Mouse (Mus musculus): ENCODE data around the gene Apex1. TPM values are rescaled to one million over a fixed set of nuclear protein-coding genes. Genes with fewer than 3 reads are reported as not detected.
"Not testable (repeated sequence)": the region's sequence is repeated elsewhere in the genome, so short reads cannot be mapped to it uniquely, and the experiment has no call there.

The Apex1 gene
- total RNA-seq, 2 experiments from 2014 or later: 62.8 to 65.7 TPM

GRCm38 (mm10) chr14:50925111-50925920, 548 bp downstream of the Apex1 start:
- DNase-seq (ENCODE audit: low spot score in 2 of 2): no peak

DNA sequence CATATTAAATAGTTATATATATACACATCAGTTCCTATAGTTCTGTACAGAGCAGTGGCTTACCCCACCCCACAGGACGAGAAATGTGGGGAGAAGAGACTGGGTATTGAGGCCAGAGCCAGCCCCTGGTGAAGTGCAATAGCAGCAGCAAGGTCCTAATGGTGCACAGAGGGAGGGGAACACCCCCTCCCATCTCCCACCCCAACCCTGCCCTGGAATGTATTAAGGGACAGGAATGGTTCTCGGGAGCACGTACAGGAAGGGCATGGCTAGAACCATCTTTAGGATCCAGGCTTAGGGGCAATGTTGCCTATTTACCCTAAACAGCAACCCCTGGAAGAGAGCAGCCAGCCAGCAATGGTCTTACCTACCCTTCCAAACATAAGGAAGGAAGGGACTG, 2.6 kb downstream of the Apex1 start:
- DNase-seq (ENCODE audit: low spot score in 2 of 2): no peak

- DNase-seq (ENCODE audit: low spot score in 2 of 2): peak in 1 of 2 experiments; percentile 17
Measured at GRCm38 (mm10) chr14:50929951-50930350, 5.2 kb downstream of the Apex1 start.

- peak in 1 of 2 experiments; percentile 30 for DNase-seq (ENCODE audit: low spot score in 2 of 2)
Measured at GRCm38 (mm10) chr14:50930377-50930753, 5.6 kb downstream of the Apex1 start.

DNA sequence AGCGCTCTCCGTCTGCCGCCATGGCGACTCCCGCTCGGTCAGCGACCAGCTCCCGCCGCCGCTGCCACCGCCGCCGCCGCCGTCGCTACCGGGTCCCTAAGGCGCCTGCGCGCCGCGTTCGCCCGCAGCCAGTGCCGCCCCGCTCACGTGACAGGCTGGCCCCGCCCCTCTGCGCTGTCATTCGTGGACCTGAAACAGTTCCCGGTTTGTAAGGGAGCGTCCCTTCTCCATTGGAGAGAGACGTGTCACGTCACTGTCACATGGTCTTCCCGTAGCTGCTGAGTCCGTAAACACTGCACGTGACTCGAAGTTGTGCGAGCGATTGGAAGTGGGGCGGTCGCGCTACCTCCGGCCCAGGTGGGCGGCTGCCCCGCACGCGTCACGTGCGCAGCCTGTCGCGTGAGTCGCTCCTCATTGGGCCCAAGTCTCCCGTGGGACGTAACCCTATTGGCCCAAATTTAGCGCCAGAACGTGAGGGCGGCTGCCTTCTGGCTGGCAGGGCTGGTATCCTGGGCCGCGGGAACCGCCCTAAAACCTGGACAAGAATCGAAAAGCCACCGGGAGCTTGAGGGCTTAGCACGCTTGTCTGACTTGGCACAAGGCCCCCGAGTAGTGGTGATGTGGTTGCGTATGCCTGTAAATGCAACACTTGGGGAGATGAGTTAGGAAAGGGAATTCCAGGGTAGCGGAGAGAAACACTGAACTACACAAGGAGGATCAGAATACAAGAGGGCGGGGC, 6.2 kb downstream of the Apex1 start, which contains the start of the genes Pip4p1 and Pnp:
Gene Pip4p1, minus strand, starts transcription at position 103 of the 739 bp plus-strand sequence.
Gene Pnp, plus strand, starts transcription at position 329 of the 739 bp plus-strand sequence.
- DNase-seq (ENCODE audit: low spot score in 2 of 2): peak; percentile 99

GRCm38 (mm10) chr14:50931493-50932020, 6.8 kb downstream of the Apex1 start:
- DNase-seq (ENCODE audit: low spot score in 2 of 2): no peak

DNA sequence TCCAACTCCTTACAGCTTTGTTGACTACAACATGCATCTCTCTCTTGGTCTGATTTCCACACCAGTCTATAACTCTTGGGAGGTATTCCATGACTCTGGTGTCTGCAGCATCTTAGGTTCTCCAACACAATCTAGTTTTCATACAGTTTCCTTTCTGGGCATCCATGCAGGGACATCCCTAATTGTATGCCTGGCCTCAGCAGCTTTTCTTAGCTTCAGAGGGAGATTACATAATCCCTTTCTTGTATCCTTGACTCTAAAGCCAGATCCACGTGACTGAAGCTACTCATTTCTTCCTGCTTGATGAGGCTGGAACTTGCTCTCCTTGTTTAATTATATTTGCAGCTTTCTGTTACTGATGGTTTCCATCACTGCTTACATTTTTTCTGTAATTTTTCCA, 11.9 kb downstream of the Apex1 start:
- no peak for DNase-seq (ENCODE audit: low spot score in 2 of 2)

DNA sequence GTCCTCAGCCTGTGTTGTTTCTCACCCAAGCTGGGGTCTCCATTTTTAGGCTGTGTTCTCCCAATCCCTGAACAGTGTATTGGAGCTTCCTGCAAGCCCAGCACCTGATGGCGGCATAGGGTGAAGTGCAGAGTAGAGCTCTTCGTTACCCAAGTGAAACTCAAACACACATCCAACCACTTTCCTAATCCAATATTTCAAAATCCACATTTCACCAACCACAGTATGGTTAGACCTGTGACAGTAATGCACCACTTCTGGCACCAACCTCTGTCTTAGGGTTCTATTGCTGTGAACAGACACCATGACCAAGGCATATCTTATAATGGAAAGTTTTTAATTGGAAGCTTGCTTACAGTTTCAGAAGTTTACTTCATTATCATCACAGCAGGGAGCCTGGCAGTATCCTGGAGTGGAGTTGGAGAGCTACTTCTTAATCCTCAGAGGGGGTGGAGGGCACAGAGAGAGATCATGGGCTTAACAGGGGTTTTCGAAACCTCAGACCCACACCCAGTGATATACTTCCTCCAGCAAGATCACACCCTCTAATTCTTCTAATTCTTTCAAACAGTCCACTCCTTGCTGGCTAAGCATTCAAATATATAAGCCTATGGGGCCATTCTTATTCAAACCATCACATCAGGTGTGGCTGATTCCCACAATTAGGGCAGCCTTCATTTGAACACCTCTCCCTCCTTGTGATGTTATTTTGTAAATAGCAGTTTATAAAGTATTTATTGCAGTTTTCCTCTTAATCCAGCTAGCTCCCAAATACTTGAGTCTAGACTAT, 13.5 kb downstream of the Apex1 start:
- no peak for DNase-seq (ENCODE audit: low spot score in 2 of 2)

GRCm38 (mm10) chr14:50938940-50939339, 14.2 kb downstream of the Apex1 start:
- DNase-seq (ENCODE audit: low spot score in 2 of 2): no peak

- peak; percentile 82 to 91 for DNase-seq (ENCODE audit: low spot score in 2 of 2)
Measured at GRCm38 (mm10) chr14:50943932-50944667, 19.3 kb downstream of the Apex1 start, which contains the start of gene Gm49342. Gm49342 (plus strand) TSS chr14:50944517.

GRCm38 (mm10) chr14:50944668-50945033, 19.9 kb downstream of the Apex1 start:
- DNase-seq (ENCODE audit: low spot score in 2 of 2): not testable (repeated sequence)

DNA sequence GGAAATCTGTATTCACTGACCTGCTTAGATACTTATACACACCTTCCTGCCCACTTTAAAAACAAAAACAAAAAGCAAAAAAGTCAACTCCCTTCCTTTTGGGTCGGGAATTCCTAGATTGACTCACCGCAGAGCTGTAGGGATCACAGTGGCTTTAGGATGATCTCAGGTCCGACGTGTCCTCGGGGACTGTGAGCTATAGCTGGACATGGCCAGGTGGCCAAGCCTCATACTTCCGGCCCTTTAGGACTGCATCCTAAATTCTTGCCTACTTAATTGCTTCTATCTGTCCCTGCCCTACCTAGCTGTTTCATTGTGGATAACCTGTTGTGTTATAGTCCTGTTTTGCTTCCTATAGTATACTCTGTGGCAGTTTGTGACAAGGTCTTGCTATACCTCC, 20.3 kb downstream of the Apex1 start:
- DNase-seq (ENCODE audit: low spot score in 2 of 2): not testable (repeated sequence)

- not testable (repeated sequence) for DNase-seq (ENCODE audit: low spot score in 2 of 2)
Measured at GRCm38 (mm10) chr14:50945526-50945925, 20.8 kb downstream of the Apex1 start.

- no peak for DNase-seq (ENCODE audit: low spot score in 2 of 2)
Measured at GRCm38 (mm10) chr14:50955487-50955886, 30.7 kb downstream of the Apex1 start.

DNA sequence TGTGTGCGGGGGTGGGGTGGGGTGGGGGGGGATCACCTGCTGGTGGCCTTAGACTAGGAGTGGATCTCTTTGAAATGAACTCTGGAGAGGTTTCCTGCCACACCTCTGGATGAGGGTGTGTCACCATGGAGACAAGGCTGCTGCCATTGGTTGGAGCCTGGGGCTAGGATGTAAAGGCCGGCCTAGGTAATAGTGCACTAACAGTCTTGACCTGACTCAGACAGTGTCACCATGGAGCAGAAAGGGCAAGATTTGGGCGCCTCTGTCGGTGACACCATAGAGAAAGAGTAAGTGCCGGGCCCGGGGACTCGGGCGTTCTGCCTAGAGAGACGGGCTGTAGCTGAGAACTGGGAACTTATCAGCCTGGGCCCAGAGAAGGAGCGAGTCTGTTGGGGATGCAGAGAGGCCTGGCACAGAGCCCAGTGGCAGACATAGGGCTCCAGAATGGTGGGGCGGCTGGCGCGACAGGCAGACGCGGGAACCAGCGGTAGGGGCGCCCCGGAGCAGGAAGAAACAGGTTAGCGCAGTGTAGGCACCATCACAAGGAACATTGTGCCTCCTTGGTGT, 31.3 kb downstream of the Apex1 start, which contains the start of gene Pnp2:
Gene Pnp2, plus strand, starts transcription at position 51 of the 567 bp plus-strand sequence.
- peak; percentile 9 to 59 for DNase-seq (ENCODE audit: low spot score in 2 of 2)

DNA sequence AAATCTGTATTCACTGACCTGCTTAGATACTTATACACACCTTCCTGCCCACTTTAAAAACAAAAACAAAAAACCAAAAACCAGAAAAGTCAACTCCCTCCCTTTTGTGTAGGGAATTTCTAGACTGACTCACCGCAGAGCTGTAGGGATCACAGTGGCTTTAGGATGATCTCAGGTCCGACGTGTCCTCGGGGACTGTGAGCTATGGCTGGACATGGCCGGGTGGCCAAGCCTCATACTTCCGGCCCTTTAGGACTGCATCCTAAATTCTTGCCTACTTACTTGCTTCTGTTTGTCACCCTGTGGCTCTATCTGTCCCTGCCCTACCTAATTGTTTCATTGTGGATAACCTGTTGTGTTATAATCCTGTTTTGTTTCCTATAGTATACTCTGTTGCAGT, 32.0 kb downstream of the Apex1 start:
- not testable (repeated sequence) for DNase-seq (ENCODE audit: low spot score in 2 of 2)

DNA sequence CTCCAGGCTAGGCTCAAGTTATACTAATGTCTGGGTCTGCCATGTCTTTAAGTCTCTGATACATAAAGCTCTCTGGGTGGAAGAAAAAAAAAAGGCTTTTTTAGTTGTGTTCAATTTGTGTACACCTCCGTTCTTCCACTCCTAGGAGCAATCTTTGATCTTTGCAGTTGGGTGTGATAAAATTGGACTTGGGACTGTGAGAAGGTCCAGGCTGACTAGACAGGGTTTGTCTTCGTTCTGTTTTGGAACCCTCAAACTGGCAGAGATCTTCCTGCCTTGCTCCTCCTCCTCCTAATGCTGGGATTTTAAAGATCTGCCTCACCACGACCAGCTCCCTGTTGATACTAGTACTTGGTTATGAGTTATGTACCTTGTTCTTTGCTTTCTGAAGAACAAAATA, 32.4 kb downstream of the Apex1 start:
- DNase-seq (ENCODE audit: low spot score in 2 of 2): not testable (repeated sequence)

GRCm38 (mm10) chr14:50958289-50958995, 33.7 kb downstream of the Apex1 start:
- not testable (repeated sequence) for DNase-seq (ENCODE audit: low spot score in 2 of 2)
